Mouse (Mus musculus): ENCODE measurements around the gene Cxcl13.

DNA sequence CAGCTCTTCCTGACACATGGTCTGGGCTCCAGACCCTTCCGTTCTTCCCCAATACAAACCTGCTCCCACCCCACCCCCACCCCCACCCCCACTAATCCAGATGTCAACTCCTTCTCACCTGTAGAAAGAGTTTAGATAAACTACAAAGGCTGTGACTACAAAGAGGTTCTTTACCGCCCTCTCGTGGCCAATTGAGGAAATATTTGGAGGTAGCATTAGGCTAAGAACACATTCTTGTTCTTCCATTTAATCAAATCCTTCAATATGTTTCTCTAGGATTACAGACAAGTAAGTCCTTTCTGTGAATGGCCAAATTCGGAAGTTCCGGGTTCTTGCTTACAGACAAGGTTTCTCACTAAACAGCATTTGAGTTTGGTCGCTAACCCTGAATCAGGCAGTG lies 14.1 kb downstream of the Cxcl13 start:
- no peak for TF ChIP-seq POLR2A (IDR thresholded peaks at IDR 0.05; ENCODE audit: borderline replicate concordance, extremely low read depth, low read depth, low read length)
- TF ChIP-seq CTCF (IDR thresholded peaks at IDR 0.05; ENCODE audit: insufficient read depth, low read length): peak; percentile 11; the same call in 1 of the 2 replicates
